Mouse (Mus musculus) spleen, adult 2 months (tissue): ENCODE data around the gene Gpd1. TPM values are rescaled to one million over a fixed set of nuclear protein-coding genes. Genes with fewer than 3 reads are reported as not detected.

Source experiments
- DNase-seq, 2 experiments: peaks; one replicate each; pipeline versions ENCODE4 v3.0.0 to v3.0.0-alpha.2; 2012 to 2021; ENCODE audit warnings: low spot score in 2 of 2, low read depth in 1 of 2
- H3K27ac ChIP-seq: fragments of 200-500 bp; 2 replicates; pipeline ENCODE4 v1.5.1; 2012; ENCODE audit warnings: low read length, inconsistent platforms; ENCODE audit not compliant: insufficient read depth
- H3K27me3 ChIP-seq: fragments of 200-500 bp; 2 replicates; pipeline ENCODE4 v1.6.1; 2012; ENCODE audit warnings: mild to moderate bottlenecking, moderate library complexity, low read length, inconsistent platforms; ENCODE audit not compliant: control insufficient read depth, insufficient read depth
- H3K36me3 ChIP-seq: fragments of 200-500 bp; 2 replicates; pipeline ENCODE4 v1.6.1; 2012; ENCODE audit warnings: mild to moderate bottlenecking, low read length, inconsistent platforms; ENCODE audit not compliant: control insufficient read depth, insufficient read depth
- H3K4me1 ChIP-seq: fragments of 200-500 bp; 2 replicates; pipeline ENCODE4 v1.6.1; 2011; ENCODE audit warnings: inconsistent platforms; ENCODE audit not compliant: control insufficient read depth, insufficient read depth, insufficient read length
- H3K4me3 ChIP-seq: fragments of 200-500 bp; 2 replicates; pipeline ENCODE4 v1.5.1; 2011; ENCODE audit warnings: mild to moderate bottlenecking, inconsistent platforms; ENCODE audit not compliant: insufficient read depth, insufficient read length; ENCODE audit errors: extremely low read depth
- CTCF ChIP-seq: fragments of 200-500 bp; IDR thresholded peaks from 2 replicates; pipeline ENCODE4 v1.5.1; 2011; ENCODE audit warnings: mild to moderate bottlenecking, inconsistent platforms; ENCODE audit not compliant: insufficient read depth, insufficient read length, insufficient replicate concordance; ENCODE audit errors: extremely low read depth
- POLR2A ChIP-seq: fragments of 200-500 bp; IDR thresholded peaks from 2 replicates; pipeline ENCODE4 v1.6.1; 2011; ENCODE audit warnings: low read depth, low read length, inconsistent platforms
- WGBS: fragments of 180-500 bp; shearing (Covaris S2); methylation state at CpG from one replicate; pipeline ENCODE4 v1.1.7; 2018; 5-methylcytosine and 5-hydroxymethylcytosine counted together
- polyA plus RNA-seq: library from polyadenylated mRNA; depleted of rRNA; stranded (reverse); fragments of >200 nt; gene quantifications from 2 replicates; pipeline ENCODE4 v1.2.3, GENCODE M21; 2012; rRNA removed

The Gpd1 gene
- polyA plus RNA-seq = 5.3 and 8.5 TPM in 2 replicates

GRCm38 (mm10) chr15:99717386-99718334 lies at the start of gene Gpd1:
Gene Gpd1 (plus strand): TSS chr15:99717515.
- Histone ChIP-seq H3K4me1 (no peaks in the 10 kb centered on the region), H3K36me3 (peaks cover under 1% of the 10 kb centered on the region; the same call in 1 of the 2 replicates), H3K4me3 (no peak within 1 kb of the TSS; the same call in 1 of the 2 replicates), H3K27me3 (no peaks in the 10 kb centered on the region), H3K27ac (no peak within 1 kb of the TSS)
- TF ChIP-seq CTCF = no peak
- TF ChIP-seq POLR2A = no peak
- DNase-seq = no peak
- 16% methylated on average over 26 of the region's 26 CpGs for WGBS

GRCm38 (mm10) chr15:99667544-99667943 lies 49.8 kb upstream of the Gpd1 start:
- H3K4me3 ChIP-seq = no peak overlapping the region
- H3K4me1 ChIP-seq = peaks cover 7% of the 10 kb centered on the region; the same call in 1 of the 2 replicates
- peaks cover 22% of the 10 kb centered on the region for H3K27me3 ChIP-seq
- TF ChIP-seq POLR2A (no peak), CTCF (no peak)
- DNase-seq = no peak
- 91% methylated on average over 2 of the region's 2 CpGs for WGBS
- no peaks in the 10 kb centered on the region for H3K36me3 ChIP-seq
- no peak overlapping the region for H3K27ac ChIP-seq

GRCm38 (mm10) chr15:99668881-99669280 lies 48.4 kb upstream of the Gpd1 start:
- H3K4me1 ChIP-seq = peaks cover 7% of the 10 kb centered on the region; the same call in 1 of the 2 replicates
- H3K27ac ChIP-seq = no peak overlapping the region
- H3K27me3 ChIP-seq = peaks cover 21% of the 10 kb centered on the region
- no peak overlapping the region for H3K4me3 ChIP-seq
- DNase-seq = peak; percentile 17 to 63
- whole genome bisulfite sequencing = 8% methylated on average over 12 of the region's 12 CpGs
- no peaks in the 10 kb centered on the region for H3K36me3 ChIP-seq
- no peak for TF ChIP-seq POLR2A
- TF ChIP-seq CTCF = peak; percentile 98

- H3K27me3 ChIP-seq = peaks cover 19% of the 10 kb centered on the region
- WGBS = 0% methylated on average over 1 of the region's 1 CpGs
- no peak for TF ChIP-seq CTCF
- TF ChIP-seq POLR2A = no peak
These were observed 47.9 kb upstream of the Gpd1 start for GRCm38 (mm10) chr15:99669392-99669791.

GRCm38 (mm10) chr15:99670154-99670821 lies 47.0 kb upstream of the Gpd1 start, which contains the start of gene Asic1:
Gene Asic1 (plus strand): TSS chr15:99670368.
- TF ChIP-seq POLR2A (no peak), CTCF (no peak)
- peaks cover 12% of the 10 kb centered on the region for H3K27me3 ChIP-seq
- no peak for DNase-seq
- no peak within 1 kb of the TSS for H3K27ac ChIP-seq
- H3K4me3 ChIP-seq = peak within 1 kb of the TSS; percentile 33; the same call in 1 of the 2 replicates
- 0 out of 2 replicates have a peak, but pooled peaks cover 7% of the 10 kb centered on the region for H3K4me1 ChIP-seq
- WGBS = 2% methylated on average over 62 of the region's 74 CpGs
- no peaks in the 10 kb centered on the region for H3K36me3 ChIP-seq

More at GRCm38 (mm10) chr15:99669392-99669791, 47.9 kb upstream of the Gpd1 start:
- no peak for DNase-seq
- H3K4me1 ChIP-seq = peaks cover 7% of the 10 kb centered on the region; the same call in 1 of the 2 replicates
- no peak overlapping the region for H3K4me3 ChIP-seq
- no peak overlapping the region for H3K27ac ChIP-seq
- H3K36me3 ChIP-seq = no peaks in the 10 kb centered on the region

- Histone ChIP-seq H3K27me3 (peaks cover 11% of the 10 kb centered on the region), H3K4me1 (0 out of 2 replicates have a peak, but pooled peaks cover 7% of the 10 kb centered on the region), H3K36me3 (no peaks in the 10 kb centered on the region), H3K27ac (no peak overlapping the region), H3K4me3 (no peak overlapping the region)
- DNase-seq = no peak
- WGBS = 13% methylated on average over 14 of the region's 17 CpGs
- TF ChIP-seq POLR2A = no peak
- no peak for TF ChIP-seq CTCF
These were observed 46.2 kb upstream of the Gpd1 start for GRCm38 (mm10) chr15:99670964-99671670.
